Mouse (Mus musculus): ENCODE measurements at regions not wholly inside any gene's neighbourhood (a gene's known extent, or its start where the extent isn't known, plus 50 kb on each side); places are given as distances from the start of the nearest gene placed in this dataset.
A peak's percentile ranks its signal among the peaks of the same experiment; 100 is the strongest.

DNA sequence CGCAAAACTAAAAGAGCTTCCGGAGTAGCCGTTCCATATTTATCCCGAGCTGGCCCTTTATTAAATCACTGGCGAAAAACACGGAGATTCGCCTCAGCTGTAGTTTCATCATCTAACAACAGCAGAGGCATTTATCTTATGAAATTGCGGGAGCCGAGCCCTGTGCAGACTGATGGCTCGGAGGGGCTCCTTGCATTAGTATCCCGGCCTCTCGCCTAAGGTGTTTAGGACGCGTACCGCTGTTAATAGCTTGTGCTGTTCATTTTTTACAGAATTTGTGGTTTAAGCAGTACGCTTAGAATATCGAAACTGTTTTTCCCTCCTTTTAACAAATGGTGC, 361.9 kb downstream of the En1 start:
- Histone ChIP-seq H3K27me3 (ENCODE audit: control insufficient read depth, insufficient read depth, low read length) (no peaks in the 10 kb centered on the region; the same call in 1 of the 2 replicates), H3K4me1 (ENCODE audit: control insufficient read depth, insufficient read depth, low read length) (no peaks in the 10 kb centered on the region), H3K4me3 (replicated peaks; ENCODE audit: insufficient read depth, low read depth, low read length) (no peak overlapping the region), H3K27ac (ENCODE audit: insufficient read depth, low read length) (no peak overlapping the region)
- WGBS: 57% methylated on average over 17 of the region's 17 CpGs
- DNase-seq: no peak
- TF ChIP-seq CTCF (IDR thresholded peaks at IDR 0.05; ENCODE audit: borderline replicate concordance, insufficient read depth, low read depth, low read length) (no peak), POLR2A (IDR thresholded peaks at IDR 0.05; ENCODE audit: borderline replicate concordance, insufficient read depth, low read length) (no peak)

DNA sequence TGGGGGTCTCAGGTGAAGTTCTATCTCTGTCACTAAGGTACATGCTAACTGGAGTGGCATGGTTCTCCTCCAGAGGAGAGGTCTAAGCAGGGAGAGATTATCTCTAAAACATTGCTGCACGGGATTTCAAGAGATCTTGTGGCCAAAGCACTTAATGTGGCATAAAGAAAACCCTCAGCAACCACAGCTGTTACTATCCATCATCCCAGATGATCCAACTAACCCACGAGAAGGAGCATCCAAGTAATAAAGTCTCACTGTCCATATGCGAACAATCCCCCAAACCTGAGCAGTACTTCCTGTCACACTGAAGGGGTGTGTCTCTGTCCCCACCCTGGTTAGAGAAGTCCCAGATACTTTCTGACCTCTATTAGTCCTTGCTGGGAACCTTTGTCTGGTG, 363.9 kb downstream of the En1 start:
- no peak for DNase-seq
- no peak for TF ChIP-seq CTCF (IDR thresholded peaks at IDR 0.05; ENCODE audit: borderline replicate concordance, insufficient read depth, low read depth, low read length)
- no peak for TF ChIP-seq POLR2A (IDR thresholded peaks at IDR 0.05; ENCODE audit: borderline replicate concordance, insufficient read depth, low read length)
- H3K4me1 ChIP-seq (ENCODE audit: control insufficient read depth, insufficient read depth, low read length): no peaks in the 10 kb centered on the region
- no peak overlapping the region for H3K4me3 ChIP-seq (replicated peaks; ENCODE audit: insufficient read depth, low read depth, low read length)
- WGBS: 38% methylated on average over 3 of the region's 3 CpGs
- H3K27ac ChIP-seq (ENCODE audit: insufficient read depth, low read length): no peak overlapping the region
- no peaks in the 10 kb centered on the region; the same call in 1 of the 2 replicates for H3K27me3 ChIP-seq (ENCODE audit: control insufficient read depth, insufficient read depth, low read length)

DNA sequence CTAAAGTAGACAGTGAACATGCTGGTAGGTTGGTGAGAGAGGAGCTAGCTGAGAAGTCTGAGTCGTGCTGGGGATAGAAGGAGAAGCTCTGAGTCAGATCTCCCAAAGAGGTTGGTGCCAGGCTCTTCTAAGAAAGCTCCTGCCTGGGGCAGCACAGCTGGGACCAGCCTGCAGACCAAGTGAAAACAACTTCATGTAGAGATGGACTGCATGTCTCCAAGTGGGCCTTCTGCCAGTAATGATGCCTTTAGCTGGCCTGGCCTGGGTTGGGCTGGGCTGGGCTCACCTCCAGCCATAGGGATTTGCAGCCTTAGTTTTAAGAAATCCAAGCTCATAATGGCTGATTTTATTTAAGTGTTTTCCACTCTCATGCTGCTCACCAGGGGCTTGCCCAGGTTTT, 357.7 kb downstream of the Insig2 start:
- WGBS: 15% methylated on average over 1 of the region's 1 CpGs

DNA sequence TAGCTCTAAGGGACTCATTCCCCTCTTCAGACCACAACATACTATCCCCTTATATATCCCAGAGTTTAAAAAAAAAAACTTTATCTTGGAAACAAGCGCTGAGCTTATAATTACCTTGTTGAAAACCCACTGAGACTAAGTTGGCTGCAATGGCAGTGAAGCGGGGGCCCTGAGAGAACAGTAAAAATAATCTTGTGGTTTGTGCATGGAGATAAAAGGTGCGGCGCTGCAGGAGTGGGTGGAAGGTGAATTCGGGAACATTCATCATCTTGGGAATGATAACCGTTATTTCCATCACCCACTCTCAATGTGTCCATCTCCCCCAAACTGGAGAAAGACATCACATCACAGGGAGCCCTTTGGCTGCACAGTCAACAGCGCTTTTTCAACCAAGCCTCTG, 327.9 kb downstream of the Insig2 start:
- no peaks in the 10 kb centered on the region for H3K27me3 ChIP-seq (ENCODE audit: control insufficient read depth, insufficient read depth, low read length)
- no peaks in the 10 kb centered on the region for H3K4me1 ChIP-seq (ENCODE audit: control insufficient read depth, insufficient read depth, low read length)
- no peak overlapping the region for H3K27ac ChIP-seq (ENCODE audit: insufficient read depth, low read length)
- no peak overlapping the region for H3K4me3 ChIP-seq (replicated peaks; ENCODE audit: insufficient read depth, low read depth, low read length)
- TF ChIP-seq CTCF (IDR thresholded peaks at IDR 0.05; ENCODE audit: borderline replicate concordance, insufficient read depth, low read depth, low read length) (no peak), POLR2A (IDR thresholded peaks at IDR 0.05; ENCODE audit: borderline replicate concordance, insufficient read depth, low read length) (no peak)
- WGBS: 95% methylated on average over 7 of the region's 7 CpGs
- no peak for DNase-seq

More for the DNA sequence above, 357.7 kb downstream of the Insig2 start:
- H3K27me3 ChIP-seq (ENCODE audit: control insufficient read depth, insufficient read depth, low read length): no peaks in the 10 kb centered on the region; the same call in 1 of the 2 replicates
- H3K4me3 ChIP-seq (replicated peaks; ENCODE audit: insufficient read depth, low read depth, low read length): no peak overlapping the region
- DNase-seq: no peak
- H3K27ac ChIP-seq (ENCODE audit: insufficient read depth, low read length): no peak overlapping the region
- TF ChIP-seq POLR2A (IDR thresholded peaks at IDR 0.05; ENCODE audit: borderline replicate concordance, insufficient read depth, low read length) (no peak), CTCF (IDR thresholded peaks at IDR 0.05; ENCODE audit: borderline replicate concordance, insufficient read depth, low read depth, low read length) (no peak)
- no peaks in the 10 kb centered on the region for H3K4me1 ChIP-seq (ENCODE audit: control insufficient read depth, insufficient read depth, low read length)

DNA sequence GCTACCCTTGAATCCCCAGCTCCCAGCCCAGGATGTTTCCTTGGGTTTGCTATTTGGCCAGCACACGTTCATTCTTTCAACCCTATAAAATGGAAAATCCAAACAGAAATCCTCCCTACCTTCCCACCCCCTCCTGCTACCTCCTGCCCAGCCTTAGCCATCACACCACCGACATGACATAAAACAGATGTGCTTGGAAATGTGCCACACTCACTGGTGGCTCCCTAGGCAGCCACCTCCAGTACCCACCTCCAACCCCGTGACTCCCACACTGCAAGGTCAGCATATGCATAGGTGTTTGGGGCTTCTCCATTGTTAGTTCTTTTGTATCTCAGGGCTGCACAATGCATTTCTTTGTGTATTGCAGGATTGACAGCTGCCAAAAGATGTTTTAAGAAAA, 327.2 kb downstream of the Insig2 start:
- Histone ChIP-seq H3K4me1 (ENCODE audit: control insufficient read depth, insufficient read depth, low read length) (no peaks in the 10 kb centered on the region), H3K27ac (ENCODE audit: insufficient read depth, low read length) (no peak overlapping the region), H3K27me3 (ENCODE audit: control insufficient read depth, insufficient read depth, low read length) (no peaks in the 10 kb centered on the region), H3K4me3 (replicated peaks; ENCODE audit: insufficient read depth, low read depth, low read length) (no peak overlapping the region)
- DNase-seq: no peak
- WGBS: 39% methylated on average over 3 of the region's 3 CpGs
- no peak for TF ChIP-seq POLR2A (IDR thresholded peaks at IDR 0.05; ENCODE audit: borderline replicate concordance, insufficient read depth, low read length)
- TF ChIP-seq CTCF (IDR thresholded peaks at IDR 0.05; ENCODE audit: borderline replicate concordance, insufficient read depth, low read depth, low read length): no peak

GRCm38 (mm10) chr1:121012126-121012525, 320.3 kb downstream of the Insig2 start:
- Histone ChIP-seq H3K27ac (ENCODE audit: insufficient read depth, low read length) (no peak overlapping the region), H3K27me3 (ENCODE audit: control insufficient read depth, insufficient read depth, low read length) (no peaks in the 10 kb centered on the region), H3K4me1 (ENCODE audit: control insufficient read depth, insufficient read depth, low read length) (no peaks in the 10 kb centered on the region), H3K4me3 (replicated peaks; ENCODE audit: insufficient read depth, low read depth, low read length) (no peak overlapping the region)
- DNase-seq: no peak
- TF ChIP-seq POLR2A (IDR thresholded peaks at IDR 0.05; ENCODE audit: borderline replicate concordance, insufficient read depth, low read length) (no peak), CTCF (IDR thresholded peaks at IDR 0.05; ENCODE audit: borderline replicate concordance, insufficient read depth, low read depth, low read length) (no peak)

DNA sequence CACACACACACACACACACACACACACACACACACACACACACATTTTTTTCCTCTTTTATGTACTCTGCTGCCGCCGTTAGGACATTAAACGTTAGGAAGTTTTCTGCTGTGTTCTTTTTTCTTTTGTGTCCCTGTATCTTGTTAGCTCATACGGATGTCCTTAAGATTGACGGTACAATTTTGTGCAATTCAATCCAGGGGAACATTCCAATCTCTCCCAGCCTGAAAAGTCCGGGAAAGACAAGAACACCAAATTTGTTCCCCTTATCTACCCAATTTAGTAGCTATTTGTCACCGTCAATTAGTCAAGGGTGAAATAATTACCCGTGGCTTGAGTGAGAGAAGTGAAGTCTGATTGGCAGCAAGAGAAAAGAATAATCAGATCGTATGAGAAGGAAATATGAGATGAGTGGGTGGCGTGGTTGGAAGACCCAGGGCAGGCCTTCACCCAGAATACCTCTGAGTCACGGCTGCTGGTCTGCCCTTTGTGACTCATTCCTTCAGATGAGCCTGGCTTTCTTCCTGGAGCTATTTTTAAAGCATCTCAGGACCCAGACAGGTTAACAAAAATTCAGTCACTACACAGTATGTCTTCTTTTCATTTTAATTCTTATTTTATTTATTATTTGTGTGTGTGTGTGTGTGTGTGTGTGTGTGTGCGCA, 318.4 kb downstream of the Insig2 start:
- no peak overlapping the region for H3K27ac ChIP-seq (ENCODE audit: insufficient read depth, low read length)
- no peak overlapping the region for H3K4me3 ChIP-seq (replicated peaks; ENCODE audit: insufficient read depth, low read depth, low read length)
- 50% methylated on average over 12 of the region's 12 CpGs for WGBS
- no peaks in the 10 kb centered on the region for H3K27me3 ChIP-seq (ENCODE audit: control insufficient read depth, insufficient read depth, low read length)
- H3K4me1 ChIP-seq (ENCODE audit: control insufficient read depth, insufficient read depth, low read length): no peaks in the 10 kb centered on the region
- peak in 1 of 2 experiments; percentile 10 for DNase-seq
- TF ChIP-seq CTCF (IDR thresholded peaks at IDR 0.05; ENCODE audit: borderline replicate concordance, insufficient read depth, low read depth, low read length) (no peak), POLR2A (IDR thresholded peaks at IDR 0.05; ENCODE audit: borderline replicate concordance, insufficient read depth, low read length) (no peak)

- H3K4me3 ChIP-seq (replicated peaks; ENCODE audit: insufficient read depth, low read depth, low read length): no peak overlapping the region
These were observed 303.0 kb downstream of the Insig2 start for GRCm38 (mm10) chr1:121029375-121029774.

More at GRCm38 (mm10) chr1:121029375-121029774, 303.0 kb downstream of the Insig2 start:
- WGBS: 96% methylated on average over 2 of the region's 2 CpGs
- DNase-seq: no peak
- H3K27ac ChIP-seq (ENCODE audit: insufficient read depth, low read length): no peak overlapping the region
- no peak for TF ChIP-seq CTCF (IDR thresholded peaks at IDR 0.05; ENCODE audit: borderline replicate concordance, insufficient read depth, low read depth, low read length)
- no peak for TF ChIP-seq POLR2A (IDR thresholded peaks at IDR 0.05; ENCODE audit: borderline replicate concordance, insufficient read depth, low read length)
- no peaks in the 10 kb centered on the region for H3K4me1 ChIP-seq (ENCODE audit: control insufficient read depth, insufficient read depth, low read length)
- H3K27me3 ChIP-seq (ENCODE audit: control insufficient read depth, insufficient read depth, low read length): no peaks in the 10 kb centered on the region; the same call in 1 of the 2 replicates

Data from cerebellum, adult 2 months (tissue).